Comparison of ENCODE assay signal across 8 mouse cellular contexts in the genomic region with DNA sequence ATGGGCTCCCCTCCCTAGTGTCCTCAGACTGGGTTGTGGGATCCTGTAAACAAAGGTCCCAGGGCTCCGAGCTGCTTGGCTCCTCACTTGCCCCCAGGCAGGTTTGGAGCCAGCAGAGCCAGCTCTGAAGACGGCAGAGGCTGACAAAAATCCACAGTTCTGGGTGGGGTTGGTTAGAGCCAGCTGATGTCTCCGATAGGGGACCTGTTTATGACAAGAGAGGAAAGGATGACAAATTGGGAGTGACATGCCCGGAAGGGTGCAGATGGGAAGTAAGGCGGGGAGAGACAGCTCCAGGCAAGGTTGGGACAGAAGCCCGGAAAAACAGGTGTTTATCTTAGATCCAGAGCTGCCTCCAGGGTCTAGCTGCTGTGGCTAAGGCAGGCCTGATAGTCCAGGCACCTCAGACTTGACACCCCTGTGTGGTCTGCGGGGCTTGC. TPM values are rescaled to one million over a fixed set of nuclear protein-coding genes. Genes with fewer than 3 reads are reported as not detected.
DNase-seq lines count a peak whose midpoint lies in the region; ATAC-seq and TF ChIP-seq lines count a peak whose summit lies in the region.

No protein-coding gene starts in this region.

- H3K4me3 ChIP-seq in cerebellum, adult 2 months (replicated peaks; ENCODE audit: insufficient read depth, low read depth, low read length), result no peak overlapping the region
- no peak overlapping the region for H3K4me3 ChIP-seq in CH12.LX (replicated peaks in 1 of 3; ENCODE audit: low read depth in 2 of 3, low read length in 2 of 3, poor library complexity in 1 of 3)
- no peak overlapping the region for H3K4me3 ChIP-seq in heart, embryonic 12.5 days
- peak overlapping the region; percentile 14 for H3K4me3 ChIP-seq in liver, embryonic 15.5 days (replicated peaks)

- dilution Hi-C loops in CH12.LX (cut with MboI; ENCODE audit: extremely low pct_ligation_motif_present, extremely low pct_unique_long_range_greater_than_20kb, low sequenced_read_pairs), result no loop called here

- peak; percentile 40 for ATAC-seq in heart, embryonic 12.5 days (ENCODE audit: insufficient number of reproducible peaks, low FRiP score)
- ATAC-seq in liver, embryonic 15.5 days (ENCODE audit: insufficient read depth), result peak; percentile 79

- H3K9ac ChIP-seq in CH12.LX (ENCODE audit: insufficient read depth, low read depth), result peak overlapping the region; percentile 60; the same call in 1 of the 2 replicates
- peak overlapping the region; percentile 32; the same call in 1 of the 2 replicates for H3K9ac ChIP-seq in heart, embryonic 12.5 days
- H3K9ac ChIP-seq in liver, embryonic 15.5 days, result peak overlapping the region; percentile 52

- peaks cover 48 to 63% of the 10 kb centered on the region in 2 experiments for H3K36me3 ChIP-seq in CH12.LX (replicated peaks in 1 of 2; ENCODE audit: control insufficient read depth in 1 of 2, insufficient read depth in 1 of 2, low read length in 1 of 2)
- peaks cover 50% of the 10 kb centered on the region for H3K36me3 ChIP-seq in heart, embryonic 12.5 days
- peaks cover 49% of the 10 kb centered on the region for H3K36me3 ChIP-seq in liver, embryonic 15.5 days (replicated peaks)

- no peak overlapping the region for H3K4me2 ChIP-seq in CH12.LX (ENCODE audit: insufficient read depth, low read depth, poor library complexity, severe bottlenecking)
- H3K4me2 ChIP-seq in heart, embryonic 12.5 days, result no peak overlapping the region; the same call in 1 of the 2 replicates
- peak overlapping the region; percentile 57 for H3K4me2 ChIP-seq in liver, embryonic 15.5 days

- no peak for TF ChIP-seq CTCF in cerebellum, adult 2 months (IDR thresholded peaks at IDR 0.05; ENCODE audit: borderline replicate concordance, insufficient read depth, low read depth, low read length)
- TF ChIP-seq CTCF in CH12.LX (conservative IDR thresholded peaks at IDR 0.05 in 1 of 2, IDR thresholded peaks at IDR 0.05 in 1 of 2; ENCODE audit: low read depth in 2 of 2, low read length in 2 of 2), result no peak

- no peak for TF ChIP-seq EP300 in CH12.LX (IDR thresholded peaks at IDR 0.05; ENCODE audit: low read length)

- H3K4me1 ChIP-seq in cerebellum, adult 2 months (ENCODE audit: control insufficient read depth, insufficient read depth, low read length), result peaks cover 55% of the 10 kb centered on the region
- H3K4me1 ChIP-seq in CH12.LX (ENCODE audit: control insufficient read depth in 1 of 2, insufficient read depth in 2 of 2), result peaks cover 58 to 95% of the 10 kb centered on the region in 2 experiments
- peaks cover 50% of the 10 kb centered on the region for H3K4me1 ChIP-seq in heart, embryonic 12.5 days (replicated peaks)
- H3K4me1 ChIP-seq in liver, embryonic 15.5 days (replicated peaks), result peaks cover 100% of the 10 kb centered on the region

- WGBS in cerebellum, adult 2 months, result 17% methylated on average over 7 of the region's 7 CpGs
- 52% methylated on average over 7 of the region's 7 CpGs for WGBS in heart, embryonic 12.5 days
- WGBS in liver, embryonic 15.5 days (ENCODE audit: insufficient replicate concordance), result 24% methylated on average over 7 of the region's 7 CpGs

- no peak for TF ChIP-seq RAD21 in CH12.LX (IDR thresholded peaks at IDR 0.05; ENCODE audit: low read depth, low read length)

- in situ Hi-C loops in CH12.LX (cut with MboI; ENCODE audit: low pct_ligation_motif_present, low pct_unique_long_range_greater_than_20kb, low sequenced_read_pairs), result loop anchor here (25.0 kb wide), 1 partner anchor 138 kb away; no protein-coding TSS in a partner anchor

- peak in 1 of 2 experiments; percentile 56 for DNase-seq in cerebellum, adult 2 months
- no peak for DNase-seq in cerebellum, adult 11-12 months
- no peak for DNase-seq in CH12.LX (ENCODE audit: extremely low read depth)
- DNase-seq in frontal cortex, adult 2 months (ENCODE audit: extremely low spot score in 1 of 2, low spot score in 1 of 2), result no peak
- no peak for DNase-seq in thymus, postnatal 14 days
- no peak for DNase-seq in thymus, postnatal 0 days (ENCODE audit: low spot score)

- no peak for TF ChIP-seq POLR2A in cerebellum, adult 2 months (IDR thresholded peaks at IDR 0.05; ENCODE audit: borderline replicate concordance, insufficient read depth, low read length)
- peak; percentile 48; the same call in 1 of the 2 replicates for TF ChIP-seq POLR2A in CH12.LX (IDR thresholded peaks at IDR 0.05; ENCODE audit: low read depth, low read length)

- peak overlapping the region; percentile 78 for H3K27ac ChIP-seq in cerebellum, adult 2 months (ENCODE audit: insufficient read depth, low read length)
- peak overlapping the region; percentile 99 for H3K27ac ChIP-seq in CH12.LX (ENCODE audit: insufficient read depth, low read depth)
- H3K27ac ChIP-seq in heart, embryonic 12.5 days (ENCODE audit: poor library complexity, severe bottlenecking), result peak overlapping the region; percentile 46
- peak overlapping the region; percentile 96 for H3K27ac ChIP-seq in liver, embryonic 15.5 days (replicated peaks)

- H3K9me3 ChIP-seq in CH12.LX (replicated peaks; ENCODE audit: low read length), result no peaks in the 10 kb centered on the region
- H3K9me3 ChIP-seq in heart, embryonic 12.5 days (replicated peaks), result no peaks in the 10 kb centered on the region
- H3K9me3 ChIP-seq in liver, embryonic 15.5 days (replicated peaks), result no peaks in the 10 kb centered on the region

- H3K27me3 ChIP-seq in cerebellum, adult 2 months (ENCODE audit: control insufficient read depth, insufficient read depth, low read length), result no peaks in the 10 kb centered on the region
- no peaks in the 10 kb centered on the region for H3K27me3 ChIP-seq in CH12.LX (replicated peaks)
- H3K27me3 ChIP-seq in heart, embryonic 12.5 days (replicated peaks), result no peaks in the 10 kb centered on the region
- no peaks in the 10 kb centered on the region for H3K27me3 ChIP-seq in liver, embryonic 15.5 days

- H3K79me2 ChIP-seq in CH12.LX (replicated peaks; ENCODE audit: control insufficient read depth, extremely low read depth, insufficient read depth, poor library complexity, severe bottlenecking), result peaks cover 29% of the 10 kb centered on the region

TF ChIP-seq in CH12.LX, 34 proteins besides CTCF, POLR2A, EP300 and RAD21 (continues in another document):
- no peak for TF ChIP-seq MAX (IDR thresholded peaks at IDR 0.05; ENCODE audit: low read length)
- no peak for TF ChIP-seq MAFK (IDR thresholded peaks at IDR 0.05; ENCODE audit: insufficient replicate concordance, low read length)
- no peak for TF ChIP-seq NRF1 (IDR thresholded peaks at IDR 0.05; ENCODE audit: low read depth, low read length)
- no peak for TF ChIP-seq ZC3H11A (IDR thresholded peaks at IDR 0.05; ENCODE audit: low read depth, low read length)
- no peak for TF ChIP-seq CHD1 (IDR thresholded peaks at IDR 0.05; ENCODE audit: low read depth, low read length)

RNA-seq across cellular contexts. Expression of gene Cdc42bpg, which starts 5.8 kb away (rescaled TPM):
- 33.1 and 36.5 TPM in 2 replicates for polyA plus RNA-seq in cerebellum, adult 2 months (2012; rRNA removed)
- total RNA-seq in CH12.LX (2012; rRNA removed) (4.1 and 4.2 TPM in 2 replicates), CH12.LX (2014; rRNA removed) (0.65 and 0.79 TPM in 2 replicates)
- 2.3 and 2.6 TPM in 2 replicates for polyA plus RNA-seq in CH12.LX (2012; ENCODE audit: insufficient read length, low read depth)
- 0.34 and 0.44 TPM in 2 replicates for polyA plus RNA-seq in heart, embryonic 12.5 days (2016; fragmentation: Nextera tagmentation; extraction: Ambion mirVana)
- polyA plus RNA-seq in liver, embryonic 15.5 days (2015; fragmentation: Nextera tagmentation; extraction: Ambion mirVana), result 0.21 and 0.38 TPM in 2 replicates
- 3.2 and 3.3 TPM in 2 replicates for polyA plus RNA-seq in frontal cortex, adult 2 months (2012; rRNA removed)
- 0.37 and 0.52 TPM in 2 replicates for polyA plus RNA-seq in thymus, postnatal 0 days (2015; fragmentation: Nextera tagmentation; extraction: Ambion mirVana)

RNA-seq across cellular contexts. Expression of gene Ehd1, which starts 23.9 kb away (rescaled TPM):
- 168 and 220 TPM in 2 replicates for polyA plus RNA-seq in cerebellum, adult 2 months (2012; rRNA removed)
- total RNA-seq in CH12.LX (2012; rRNA removed) (231 and 400 TPM in 2 replicates), CH12.LX (2014; rRNA removed) (97.4 and 131 TPM in 2 replicates)
- polyA plus RNA-seq in CH12.LX (2012; ENCODE audit: insufficient read length, low read depth), result 245 and 301 TPM in 2 replicates
- 87.0 and 88.7 TPM in 2 replicates for polyA plus RNA-seq in heart, embryonic 12.5 days (2016; fragmentation: Nextera tagmentation; extraction: Ambion mirVana)
- 64.0 and 69.3 TPM in 2 replicates for polyA plus RNA-seq in liver, embryonic 15.5 days (2015; fragmentation: Nextera tagmentation; extraction: Ambion mirVana)
- polyA plus RNA-seq in frontal cortex, adult 2 months (2012; rRNA removed), result 48.4 and 49.3 TPM in 2 replicates
- 29.5 and 29.9 TPM in 2 replicates for polyA plus RNA-seq in thymus, postnatal 0 days (2015; fragmentation: Nextera tagmentation; extraction: Ambion mirVana)

RNA-seq across cellular contexts. Expression of gene Men1, which starts 34.4 kb away (rescaled TPM):
- 84.1 and 85.5 TPM in 2 replicates for polyA plus RNA-seq in cerebellum, adult 2 months (2012; rRNA removed)
- total RNA-seq in CH12.LX (2012; rRNA removed) (42.9 and 43.0 TPM in 2 replicates), CH12.LX (2014; rRNA removed) (23.5 and 24.9 TPM in 2 replicates)
- 50.7 and 67.8 TPM in 2 replicates for polyA plus RNA-seq in CH12.LX (2012; ENCODE audit: insufficient read length, low read depth)
- 48.7 and 52.1 TPM in 2 replicates for polyA plus RNA-seq in heart, embryonic 12.5 days (2016; fragmentation: Nextera tagmentation; extraction: Ambion mirVana)
- polyA plus RNA-seq in liver, embryonic 15.5 days (2015; fragmentation: Nextera tagmentation; extraction: Ambion mirVana), result 25.1 and 25.4 TPM in 2 replicates
- 67.6 and 68.4 TPM in 2 replicates for polyA plus RNA-seq in frontal cortex, adult 2 months (2012; rRNA removed)
- 54.0 and 54.2 TPM in 2 replicates for polyA plus RNA-seq in thymus, postnatal 0 days (2015; fragmentation: Nextera tagmentation; extraction: Ambion mirVana)

RNA-seq across cellular contexts. Expression of gene Map4k2, which starts 40.5 kb away (rescaled TPM):
- polyA plus RNA-seq in cerebellum, adult 2 months (2012; rRNA removed), result 317 and 326 TPM in 2 replicates
- total RNA-seq in CH12.LX (2012; rRNA removed), result 77.6 and 95.2 TPM in 2 replicates
- total RNA-seq in CH12.LX (2014; rRNA removed), result 55.5 and 56.7 TPM in 2 replicates
- 119 and 127 TPM in 2 replicates for polyA plus RNA-seq in CH12.LX (2012; ENCODE audit: insufficient read length, low read depth)
- 14.1 and 15.7 TPM in 2 replicates for polyA plus RNA-seq in heart, embryonic 12.5 days (2016; fragmentation: Nextera tagmentation; extraction: Ambion mirVana)
- 7.7 and 9.1 TPM in 2 replicates for polyA plus RNA-seq in liver, embryonic 15.5 days (2015; fragmentation: Nextera tagmentation; extraction: Ambion mirVana)
- 193 and 205 TPM in 2 replicates for polyA plus RNA-seq in frontal cortex, adult 2 months (2012; rRNA removed)
- polyA plus RNA-seq in thymus, postnatal 0 days (2015; fragmentation: Nextera tagmentation; extraction: Ambion mirVana), result 49.6 and 57.3 TPM in 2 replicates

RNA-seq across cellular contexts. Expression of gene Atg2a, which starts 59.0 kb away (rescaled TPM):
- polyA plus RNA-seq in cerebellum, adult 2 months (2012; rRNA removed), result 40.8 and 41.1 TPM in 2 replicates
- total RNA-seq in CH12.LX (2012; rRNA removed) (9.5 and 10.0 TPM in 2 replicates), CH12.LX (2014; rRNA removed) (2.3 and 2.8 TPM in 2 replicates)
- 9.4 and 13.9 TPM in 2 replicates for polyA plus RNA-seq in CH12.LX (2012; ENCODE audit: insufficient read length, low read depth)
- polyA plus RNA-seq in heart, embryonic 12.5 days (2016; fragmentation: Nextera tagmentation; extraction: Ambion mirVana), result 10.9 and 13.0 TPM in 2 replicates
- 4.7 and 5.8 TPM in 2 replicates for polyA plus RNA-seq in liver, embryonic 15.5 days (2015; fragmentation: Nextera tagmentation; extraction: Ambion mirVana)
- 29.3 and 31.2 TPM in 2 replicates for polyA plus RNA-seq in frontal cortex, adult 2 months (2012; rRNA removed)
- polyA plus RNA-seq in thymus, postnatal 0 days (2015; fragmentation: Nextera tagmentation; extraction: Ambion mirVana), result 5.6 and 6.5 TPM in 2 replicates

Comparison
In these comparisons a context has a peak if more than half of its experiments do, and no peak if none do; other contexts are left out.
1. H3K27ac ChIP-seq: peak in every context shown above with its lines; median percentile 99 in CH12.LX; 96 in liver, embryonic 15.5 days; 78 in cerebellum, adult 2 months; 46 in heart, embryonic 12.5 days.